Mouse (Mus musculus): ENCODE data around the gene Bcar3. TPM values are rescaled to one million over a fixed set of nuclear protein-coding genes. Genes with fewer than 3 reads are reported as not detected.
A peak's percentile ranks its signal among the peaks of the same experiment; 100 is the strongest.

The Bcar3 gene
- polyA plus RNA-seq, 1 experiment = 8.8 TPM

DNA sequence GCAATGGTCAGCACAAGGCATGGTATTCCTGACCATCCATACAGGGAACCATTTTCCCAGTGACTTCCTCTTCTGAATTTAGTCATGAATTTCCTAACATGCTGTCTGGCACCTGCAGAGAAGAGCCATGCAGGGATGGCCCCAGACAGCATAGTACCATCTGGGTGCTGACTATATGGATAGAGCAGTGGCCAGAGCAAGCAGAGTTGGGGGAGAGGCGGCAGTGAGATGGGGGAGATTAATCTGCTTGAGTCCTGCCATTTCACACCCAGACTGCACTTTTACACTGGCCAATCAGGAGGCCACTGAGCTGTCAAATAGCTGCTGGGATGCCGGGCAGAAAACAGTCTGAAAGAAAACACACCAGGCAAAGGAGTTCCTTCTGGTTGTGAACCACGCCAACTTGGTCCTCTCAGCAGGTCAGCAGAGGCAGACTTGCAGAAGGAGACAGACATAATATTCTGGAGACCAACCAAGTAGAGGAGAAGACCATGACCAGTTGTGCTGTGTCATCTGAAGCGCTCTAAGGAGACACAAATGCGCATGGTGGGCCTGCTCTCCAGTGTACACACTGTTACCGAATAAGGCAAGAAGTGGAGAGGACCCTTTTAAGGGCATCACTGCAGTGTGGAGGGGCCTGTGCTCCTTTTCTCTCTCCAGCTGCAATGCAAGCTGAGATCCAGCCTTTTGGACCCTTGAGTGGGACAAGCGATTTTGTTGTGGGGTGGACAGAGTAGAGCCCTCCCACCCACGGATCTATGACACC, 242.2 kb downstream of the Bcar3 start:
- Histone ChIP-seq H3K4me3 (ENCODE audit: insufficient read depth, low read depth, low read length) (no peak overlapping the region), H3K4me1 (ENCODE audit: control insufficient read depth, insufficient read depth, insufficient read length, low read length) (no peaks in the 10 kb centered on the region), H3K27ac (replicated peaks; ENCODE audit: low read depth, low read length) (no peak overlapping the region)

DNA sequence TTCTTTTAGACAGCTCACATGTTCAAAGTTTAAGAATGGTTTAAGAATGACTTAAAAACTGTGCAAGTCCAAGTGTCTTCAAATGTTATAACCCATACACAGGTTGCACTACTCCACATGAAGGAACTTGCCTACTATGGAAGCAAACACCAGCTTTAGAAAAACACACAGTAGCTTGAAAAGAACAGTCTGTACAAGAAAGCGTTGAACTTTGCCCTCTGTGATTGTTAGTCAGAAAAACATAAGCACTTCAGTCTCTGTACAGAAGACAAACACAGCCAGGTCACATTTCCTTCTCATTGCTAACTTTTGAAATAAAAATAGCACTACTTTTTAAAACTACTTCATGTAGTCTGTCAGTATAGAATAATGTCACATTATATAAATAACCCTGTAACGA, 244.9 kb downstream of the Bcar3 start:
- H3K27ac ChIP-seq (replicated peaks; ENCODE audit: low read depth, low read length) = no peak overlapping the region

DNA sequence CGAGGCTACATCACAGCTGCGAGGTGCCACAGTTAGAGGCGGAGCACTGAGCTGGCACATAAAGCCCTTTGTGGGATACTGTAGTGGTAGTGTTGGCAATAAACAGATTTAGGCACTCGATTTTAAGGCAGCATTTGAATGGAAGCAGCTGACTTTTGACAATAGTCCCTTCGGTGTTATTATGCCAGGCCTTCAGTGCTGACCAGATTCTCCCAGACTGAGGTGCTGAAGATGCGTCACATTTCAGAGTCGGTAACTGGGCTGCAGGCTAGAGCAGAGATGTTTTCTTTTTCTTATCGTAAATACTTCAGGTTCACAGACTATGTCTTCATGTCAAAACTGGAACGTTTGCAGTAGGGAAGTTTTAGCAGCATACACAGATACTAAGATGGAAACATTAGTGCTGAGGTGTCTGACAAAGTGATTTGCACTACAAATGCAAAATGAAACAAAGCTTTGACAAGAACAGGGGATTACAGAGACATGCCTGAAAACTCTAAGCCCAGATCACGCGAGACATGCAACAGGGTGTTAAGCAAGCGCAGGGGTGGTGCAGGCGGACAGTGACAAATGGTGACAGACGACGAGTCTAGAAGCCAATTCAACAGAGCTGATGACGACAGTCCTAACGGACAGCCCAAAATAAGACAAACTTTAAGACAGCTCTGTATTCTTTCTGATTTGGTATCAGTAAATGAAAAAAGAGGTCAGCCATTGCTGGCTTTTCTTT, 246.2 kb downstream of the Bcar3 start:
- Histone ChIP-seq H3K27ac (replicated peaks; ENCODE audit: low read depth, low read length) (no peak overlapping the region), H3K4me3 (ENCODE audit: insufficient read depth, low read depth, low read length) (no peak overlapping the region), H3K4me1 (ENCODE audit: control insufficient read depth, insufficient read depth, insufficient read length, low read length) (no peaks in the 10 kb centered on the region)

More for the DNA sequence above, 244.9 kb downstream of the Bcar3 start:
- no peaks in the 10 kb centered on the region for H3K4me1 ChIP-seq (ENCODE audit: control insufficient read depth, insufficient read depth, insufficient read length, low read length)
- H3K4me3 ChIP-seq (ENCODE audit: insufficient read depth, low read depth, low read length) = no peak overlapping the region

DNA sequence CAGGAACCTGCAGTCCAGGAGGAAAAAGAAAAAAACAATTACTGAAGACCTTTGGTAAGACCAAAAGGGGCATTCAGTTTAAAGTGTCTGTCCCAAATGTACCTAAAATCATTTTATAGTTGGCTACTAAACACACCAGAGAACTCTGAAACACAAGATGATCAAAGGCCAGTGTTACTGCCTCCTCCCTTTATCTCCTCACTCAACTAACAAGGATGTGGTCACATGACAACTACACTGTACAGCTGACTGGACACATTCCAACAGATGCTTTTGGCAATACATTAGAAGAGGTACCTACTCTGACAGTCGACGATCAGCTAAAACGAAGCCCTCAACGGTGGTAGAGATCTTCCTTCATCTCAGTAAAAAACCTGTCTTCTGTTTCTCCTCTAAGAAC, 247.0 kb downstream of the Bcar3 start:
- H3K4me1 ChIP-seq (ENCODE audit: control insufficient read depth, insufficient read depth, insufficient read length, low read length) = no peaks in the 10 kb centered on the region
- no peak overlapping the region for H3K27ac ChIP-seq (replicated peaks; ENCODE audit: low read depth, low read length)
- H3K4me3 ChIP-seq (ENCODE audit: insufficient read depth, low read depth, low read length) = no peak overlapping the region

DNA sequence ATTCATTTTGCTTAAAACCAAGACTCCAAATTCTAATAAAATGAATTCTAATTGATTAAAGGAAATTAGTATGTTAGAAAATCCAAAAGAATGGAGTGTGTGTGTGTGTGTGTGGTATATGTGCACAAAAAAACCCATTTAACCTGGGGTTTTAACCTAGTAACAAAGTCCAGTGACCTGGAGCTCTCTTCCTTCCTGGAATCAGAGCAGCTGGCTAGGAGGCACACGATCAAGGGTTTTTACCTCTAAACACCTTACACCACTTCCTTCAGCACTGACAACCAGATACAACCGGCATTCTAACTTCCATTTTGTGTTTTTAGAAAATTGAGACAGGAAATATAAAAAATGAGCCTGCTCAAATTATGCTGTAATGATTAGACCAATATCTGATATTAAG, 251.4 kb downstream of the Bcar3 start:
- Histone ChIP-seq H3K4me3 (ENCODE audit: insufficient read depth, low read depth, low read length) (no peak overlapping the region), H3K27ac (replicated peaks; ENCODE audit: low read depth, low read length) (no peak overlapping the region), H3K4me1 (ENCODE audit: control insufficient read depth, insufficient read depth, insufficient read length, low read length) (no peaks in the 10 kb centered on the region)

DNA sequence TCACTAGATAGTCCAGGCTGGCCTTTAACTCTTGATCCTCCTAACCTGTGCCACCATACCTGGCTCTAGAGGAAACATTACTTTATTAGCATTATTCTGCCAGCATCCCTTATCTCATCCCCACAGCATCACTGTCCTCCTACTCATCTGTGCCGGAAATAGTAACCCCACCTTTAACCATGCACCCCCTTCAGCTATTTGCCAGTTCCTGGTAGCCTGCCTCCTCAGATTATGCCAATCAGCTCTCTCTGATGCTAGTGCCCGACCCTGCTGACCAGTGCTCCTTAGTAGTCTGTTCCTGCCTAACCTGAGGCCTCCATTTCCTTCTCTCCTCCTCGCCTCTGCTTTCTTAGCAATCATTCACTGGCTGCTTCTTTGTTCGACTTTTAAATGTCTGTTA, 253.5 kb downstream of the Bcar3 start:
- Histone ChIP-seq H3K4me3 (ENCODE audit: insufficient read depth, low read depth, low read length) (no peak overlapping the region), H3K27ac (replicated peaks; ENCODE audit: low read depth, low read length) (no peak overlapping the region), H3K4me1 (ENCODE audit: control insufficient read depth, insufficient read depth, insufficient read length, low read length) (no peaks in the 10 kb centered on the region)

DNA sequence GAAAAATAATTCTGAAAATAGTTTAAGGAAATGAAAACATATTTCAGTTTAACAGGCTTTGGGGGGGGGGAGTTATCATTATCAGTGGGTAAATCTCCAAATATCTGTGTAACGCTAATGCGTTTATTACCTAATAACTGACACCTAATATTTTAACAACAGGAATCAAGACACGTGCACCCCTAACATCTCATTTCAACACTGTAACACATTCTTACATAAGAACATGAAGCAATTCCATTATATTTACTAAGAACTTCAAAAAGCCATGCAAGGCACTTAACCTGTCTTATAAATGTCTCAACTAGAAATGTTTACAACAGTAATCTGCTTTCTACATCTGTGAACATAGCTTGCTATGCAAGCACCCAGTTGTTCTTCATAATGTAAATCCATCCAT, 257.2 kb downstream of the Bcar3 start:
- Histone ChIP-seq H3K27ac (replicated peaks; ENCODE audit: low read depth, low read length) (no peak overlapping the region), H3K4me3 (ENCODE audit: insufficient read depth, low read depth, low read length) (no peak overlapping the region), H3K4me1 (ENCODE audit: control insufficient read depth, insufficient read depth, insufficient read length, low read length) (no peaks in the 10 kb centered on the region)

DNA sequence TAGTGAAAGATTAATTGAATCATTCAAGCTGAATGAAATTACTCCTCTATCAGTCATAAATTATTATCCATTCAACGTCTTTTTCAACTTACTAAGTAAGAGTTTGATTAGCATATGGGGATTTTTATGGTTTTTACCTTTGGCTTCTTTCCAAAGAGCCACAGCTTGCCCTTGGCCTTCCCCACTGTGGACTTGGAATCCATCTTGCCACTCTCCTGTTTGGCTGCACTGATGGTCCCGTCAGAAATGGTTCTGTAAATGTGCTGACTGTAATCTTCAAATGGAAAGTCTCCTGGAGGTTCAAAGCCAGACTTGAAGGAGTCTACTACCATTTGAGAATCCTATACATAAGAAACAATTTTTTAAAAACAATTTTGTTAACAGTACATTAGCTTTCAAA, 263.8 kb downstream of the Bcar3 start:
- no peaks in the 10 kb centered on the region for H3K4me1 ChIP-seq (ENCODE audit: control insufficient read depth, insufficient read depth, insufficient read length, low read length)
- no peak overlapping the region for H3K4me3 ChIP-seq (ENCODE audit: insufficient read depth, low read depth, low read length)
- no peak overlapping the region for H3K27ac ChIP-seq (replicated peaks; ENCODE audit: low read depth, low read length)

DNA sequence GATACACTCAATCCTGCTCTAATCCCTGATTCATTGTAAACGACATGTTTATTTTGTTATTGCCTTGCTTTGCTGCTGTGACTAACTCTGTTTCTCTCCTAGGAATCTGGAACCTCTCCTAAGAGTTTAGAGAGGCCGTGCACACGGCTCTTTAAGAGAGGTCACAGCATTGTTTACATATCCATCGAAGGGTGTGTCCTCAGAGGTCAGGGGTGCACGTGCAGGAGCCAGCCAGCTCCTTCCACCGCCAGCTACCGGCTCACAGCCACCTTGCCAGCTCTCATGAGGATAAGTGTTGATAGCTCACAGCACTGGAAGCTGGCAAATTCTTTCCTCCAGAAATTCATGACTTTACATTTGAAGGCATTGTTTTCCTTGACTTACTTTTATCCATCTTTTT, 271.3 kb downstream of the Bcar3 start:
- no peaks in the 10 kb centered on the region; the same call in 1 of the 2 replicates for H3K4me1 ChIP-seq (ENCODE audit: control insufficient read depth, insufficient read depth, insufficient read length, low read length)
- no peak overlapping the region for H3K4me3 ChIP-seq (ENCODE audit: insufficient read depth, low read depth, low read length)
- no peak overlapping the region for H3K27ac ChIP-seq (replicated peaks; ENCODE audit: low read depth, low read length)

DNA sequence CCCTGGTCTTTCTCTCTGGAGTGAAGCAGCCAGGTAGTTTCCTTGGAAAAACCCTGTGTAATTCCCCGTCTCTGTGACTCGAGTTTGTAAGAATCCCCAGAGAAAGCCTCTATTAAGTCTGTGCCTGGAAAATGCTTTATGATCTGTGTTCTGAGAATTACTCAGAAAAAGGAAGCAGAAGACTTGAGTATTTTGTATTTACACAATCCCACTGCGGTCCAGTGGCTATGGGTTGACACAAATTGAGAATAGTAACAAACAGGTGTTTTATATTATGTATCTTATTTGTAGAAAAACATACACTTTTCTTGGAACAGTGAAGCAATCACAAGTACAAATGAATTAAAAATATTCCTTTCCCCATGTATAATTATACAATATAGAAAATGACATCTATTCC, 272.2 kb downstream of the Bcar3 start:
- Histone ChIP-seq H3K4me1 (ENCODE audit: control insufficient read depth, insufficient read depth, insufficient read length, low read length) (no peaks in the 10 kb centered on the region; the same call in 1 of the 2 replicates), H3K4me3 (ENCODE audit: insufficient read depth, low read depth, low read length) (no peak overlapping the region), H3K27ac (replicated peaks; ENCODE audit: low read depth, low read length) (no peak overlapping the region)

DNA sequence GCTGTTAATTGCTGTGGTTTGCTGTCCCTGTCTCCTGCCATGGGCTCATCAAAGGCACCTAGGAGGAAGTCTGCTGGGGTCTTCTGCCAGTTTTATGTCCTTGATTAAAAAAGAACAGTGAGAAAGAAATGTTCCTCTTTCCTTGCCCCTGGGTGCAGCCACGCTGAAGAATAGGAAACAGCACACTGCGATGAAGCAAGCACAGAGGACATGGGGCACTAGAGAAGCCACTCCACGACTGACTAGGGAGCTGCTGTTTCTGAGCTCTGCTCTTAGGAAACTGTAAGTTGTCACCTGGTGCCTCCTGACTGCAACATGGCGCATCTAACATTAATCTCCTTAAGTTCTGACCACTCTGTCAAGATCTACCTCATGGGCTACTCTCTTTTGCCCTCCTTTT, 272.6 kb downstream of the Bcar3 start:
- Histone ChIP-seq H3K4me1 (ENCODE audit: control insufficient read depth, insufficient read depth, insufficient read length, low read length) (no peaks in the 10 kb centered on the region; the same call in 1 of the 2 replicates), H3K4me3 (ENCODE audit: insufficient read depth, low read depth, low read length) (0 out of 2 replicates have a peak overlapping the region, but pooled peaks have one; percentile 0), H3K27ac (replicated peaks; ENCODE audit: low read depth, low read length) (no peak overlapping the region)

DNA sequence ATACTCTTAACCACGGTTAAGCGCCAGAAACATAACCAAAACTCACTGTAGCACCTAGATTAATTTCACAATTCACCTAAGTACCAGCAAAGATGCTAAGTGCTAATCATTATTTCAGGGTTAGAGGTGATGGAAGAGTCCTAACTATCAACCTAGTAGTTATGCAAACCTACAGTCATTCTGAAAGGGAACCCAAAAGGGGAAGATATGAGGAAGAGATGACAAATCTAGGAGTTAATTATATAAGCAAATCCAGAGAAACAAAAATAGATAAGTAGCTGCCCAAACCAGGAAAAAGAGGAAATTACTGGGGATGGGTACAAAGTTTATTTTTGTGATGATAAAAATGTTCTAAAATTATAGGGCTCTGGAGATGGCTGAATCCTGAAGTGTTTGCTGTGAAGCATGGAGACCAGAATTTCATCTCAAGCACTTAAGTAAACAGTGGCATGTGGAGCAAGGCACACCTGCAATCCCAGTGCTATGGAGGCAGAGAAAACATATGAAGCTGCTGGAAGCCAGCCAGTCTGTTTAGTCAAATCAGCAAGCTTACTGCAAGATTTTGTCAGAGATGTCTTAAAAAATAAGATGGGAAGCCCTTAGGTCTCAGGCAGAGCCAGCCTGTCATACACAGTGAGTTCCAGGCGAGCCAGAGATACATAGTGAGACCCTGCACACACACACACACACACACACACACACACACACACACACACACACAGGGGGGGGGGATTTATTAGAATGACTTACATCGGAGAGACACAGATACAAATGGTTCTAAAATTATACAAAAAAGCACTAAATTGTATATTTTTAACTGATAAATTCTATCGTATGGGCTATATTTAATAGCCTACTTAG, 279.7 kb downstream of the Bcar3 start:
- Histone ChIP-seq H3K27ac (replicated peaks; ENCODE audit: low read depth, low read length) (peak overlapping the region; percentile 39; the same call in 1 of the 2 replicates), H3K4me1 (ENCODE audit: control insufficient read depth, insufficient read depth, insufficient read length, low read length) (peaks cover 11% of the 10 kb centered on the region; the same call in 1 of the 2 replicates)

DNA sequence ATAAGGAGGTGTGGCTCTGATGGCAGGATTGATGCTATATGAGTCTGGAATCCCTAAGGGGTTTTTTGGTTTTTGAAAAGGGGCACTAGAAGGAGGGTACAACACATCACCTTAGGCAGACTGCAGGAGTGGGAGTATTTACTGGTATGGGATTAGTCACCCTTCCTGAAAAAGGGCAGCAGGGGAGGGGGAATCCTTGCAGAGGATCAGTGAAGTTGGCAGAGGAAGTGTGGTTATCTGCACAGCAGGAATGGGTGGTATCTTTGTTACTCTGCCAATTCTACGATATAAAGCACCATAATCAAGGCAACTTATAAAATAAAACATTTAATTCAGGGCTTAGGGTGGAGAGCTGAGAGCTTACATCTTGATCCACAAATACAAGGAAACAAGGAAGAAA, 281.0 kb downstream of the Bcar3 start:
- H3K4me1 ChIP-seq (ENCODE audit: control insufficient read depth, insufficient read depth, insufficient read length, low read length) = peaks cover 11% of the 10 kb centered on the region; the same call in 1 of the 2 replicates

More for the DNA sequence above, 279.7 kb downstream of the Bcar3 start:
- no peak overlapping the region for H3K4me3 ChIP-seq (ENCODE audit: insufficient read depth, low read depth, low read length)

DNA sequence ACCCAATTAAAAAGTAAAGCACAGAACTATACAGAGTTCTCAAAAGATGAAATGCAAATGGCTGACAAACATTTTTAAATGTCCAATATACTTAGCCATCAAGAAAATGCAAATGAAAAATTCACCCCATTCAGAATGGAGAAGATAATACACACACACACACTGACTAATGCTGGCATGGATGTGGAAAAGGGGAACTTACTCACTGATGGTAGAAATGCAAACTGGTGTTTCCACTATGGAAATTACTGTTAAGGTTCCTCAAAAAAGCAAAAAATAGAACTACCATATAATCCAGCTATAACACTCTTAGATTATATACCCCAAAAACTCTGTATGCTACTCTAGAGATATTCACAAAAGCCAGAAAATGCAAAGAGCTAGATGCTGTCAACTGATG, 283.4 kb downstream of the Bcar3 start:
- H3K27ac ChIP-seq (replicated peaks; ENCODE audit: low read depth, low read length) = no peak overlapping the region
- H3K4me1 ChIP-seq (ENCODE audit: control insufficient read depth, insufficient read depth, insufficient read length, low read length) = peaks cover 11% of the 10 kb centered on the region; the same call in 1 of the 2 replicates
- no peak overlapping the region for H3K4me3 ChIP-seq (ENCODE audit: insufficient read depth, low read depth, low read length)

More for the DNA sequence above, 281.0 kb downstream of the Bcar3 start:
- no peak overlapping the region for H3K4me3 ChIP-seq (ENCODE audit: insufficient read depth, low read depth, low read length)
- no peak overlapping the region for H3K27ac ChIP-seq (replicated peaks; ENCODE audit: low read depth, low read length)
